Mouse (Mus musculus) ES-Bruce4 (cell line): Measurements from ENCODE around the gene Sspo. TPM values are rescaled to one million over a fixed set of nuclear protein-coding genes. Genes with fewer than 3 reads are reported as not detected.

Source experiments
- H3K27ac ChIP-seq: 2 replicates; pipeline ENCODE4 v1.5.1; 2012; ENCODE audit warnings: low read length, inconsistent platforms; ENCODE audit not compliant: insufficient read depth
- H3K27me3 ChIP-seq: 2 replicates; pipeline ENCODE4 v1.6.1; 2012; ENCODE audit warnings: mild to moderate bottlenecking, low read length, inconsistent platforms; ENCODE audit not compliant: control insufficient read depth, poor library complexity, insufficient read depth, severe bottlenecking
- H3K36me3 ChIP-seq: 2 replicates; pipeline ENCODE4 v1.6.1; 2012; ENCODE audit warnings: inconsistent platforms, mild to moderate bottlenecking, low read length, moderate library complexity; ENCODE audit not compliant: control insufficient read depth, poor library complexity, insufficient read depth, severe bottlenecking
- H3K4me1 ChIP-seq: one replicate; pipeline ENCODE4 v1.8.1; 2011; ENCODE audit warnings: low read length; ENCODE audit not compliant: control insufficient read depth, insufficient read depth
- H3K4me3 ChIP-seq: 2 replicates; pipeline ENCODE4 v1.5.1; 2011; ENCODE audit warnings: low read depth, mild to moderate bottlenecking, low read length
- H3K9ac ChIP-seq: 2 replicates; pipeline ENCODE4 v1.6.1; 2012; ENCODE audit warnings: low read depth, mild to moderate bottlenecking, inconsistent platforms; ENCODE audit not compliant: poor library complexity, severe bottlenecking
- H3K9me3 ChIP-seq: replicated peaks from 2 replicates; pipeline ENCODE4 v1.6.1; 2012; ENCODE audit warnings: mild to moderate bottlenecking, low read length, inconsistent platforms; ENCODE audit not compliant: control insufficient read depth, poor library complexity, insufficient read depth, severe bottlenecking
- CTCF ChIP-seq: IDR thresholded peaks from one replicate; pipeline ENCODE4 v1.8.1; 2011; ENCODE audit warnings: low read depth, low read length
- EP300 ChIP-seq: IDR thresholded peaks from 2 replicates; pipeline ENCODE4 v1.6.1; 2011; ENCODE audit warnings: low read depth, low read length; ENCODE audit not compliant: insufficient read depth
- POLR2A ChIP-seq: IDR thresholded peaks from one replicate; pipeline ENCODE4 v1.8.1; 2011; ENCODE audit warnings: low read length; ENCODE audit not compliant: insufficient read depth
- polyA plus RNA-seq: library from polyadenylated mRNA; stranded (reverse); fragments of >200 nt; gene quantifications from 2 replicates; pipeline ENCODE4 v1.2.4, GENCODE M21; 2011; ENCODE audit warnings: low read depth; ENCODE audit not compliant: missing spikeins, insufficient read depth, insufficient read length

Gene Sspo
- polyA plus RNA-seq, 1 experiment, result 0.19 TPM

DNA sequence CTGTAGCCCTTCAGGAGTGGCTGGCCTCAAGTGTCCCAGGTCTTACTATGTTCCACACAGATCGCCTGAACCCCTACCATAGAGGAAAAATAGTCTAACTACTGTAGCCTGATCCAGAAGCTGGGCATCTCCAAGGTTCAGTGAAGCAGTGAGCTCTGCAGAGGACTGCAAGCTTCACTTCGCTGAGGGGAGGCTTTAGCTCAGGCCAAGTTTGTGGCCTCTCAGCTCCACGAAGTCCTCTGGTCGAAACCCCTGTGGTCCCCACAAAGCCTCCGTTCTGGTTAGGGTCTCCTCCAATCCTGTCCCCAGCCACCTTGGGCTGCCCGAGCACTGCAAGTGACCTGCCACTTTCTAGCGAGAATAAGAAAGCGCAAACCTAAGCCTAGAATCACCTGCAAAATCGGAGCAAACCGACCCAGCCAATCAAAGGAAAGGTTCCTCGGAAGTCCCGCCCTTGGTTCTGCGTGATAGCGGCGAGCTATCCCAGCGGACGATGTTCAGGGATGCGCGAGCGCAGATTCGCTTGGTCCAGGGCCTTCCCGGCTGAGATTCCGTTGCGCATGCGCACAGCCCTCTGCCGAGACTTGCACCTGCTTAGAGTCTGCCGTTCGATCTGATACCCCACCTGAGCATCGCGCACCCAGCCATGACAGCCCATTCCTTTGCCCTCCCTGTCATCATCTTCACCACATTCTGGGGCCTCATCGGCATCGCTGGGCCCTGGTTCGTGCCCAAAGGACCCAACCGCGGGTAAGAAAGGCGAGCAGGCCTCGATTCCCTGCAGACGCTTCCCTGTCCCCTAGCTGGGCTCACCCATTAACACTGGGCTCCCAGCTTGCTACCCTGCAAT lies 89.3 kb downstream of the Sspo start, which contains the start of gene Atp6v0e2:
Atp6v0e2 (plus strand) TSS at position 511 of the 850 bp plus-strand sequence.
- Histone ChIP-seq H3K4me3 (peak within 1 kb of the TSS; percentile 71), H3K9me3 (no peaks in the 10 kb centered on the region), H3K36me3 (no peaks in the 10 kb centered on the region), H3K27me3 (no peaks in the 10 kb centered on the region), H3K4me1 (peaks cover 2% of the 10 kb centered on the region), H3K9ac (peak within 1 kb of the TSS; percentile 41), H3K27ac (no peak within 1 kb of the TSS)
- TF ChIP-seq POLR2A (no peak), EP300 (no peak), CTCF (no peak)

- Histone ChIP-seq H3K36me3 (no peaks in the 10 kb centered on the region), H3K27me3 (no peaks in the 10 kb centered on the region), H3K27ac (no peak overlapping the region), H3K4me1 (peaks cover 2% of the 10 kb centered on the region), H3K9me3 (no peaks in the 10 kb centered on the region), H3K4me3 (no peak overlapping the region), H3K9ac (no peak overlapping the region)
- TF ChIP-seq EP300 (no peak), POLR2A (no peak), CTCF (peak; percentile 35)
Measured at GRCm38 (mm10) chr6:48538841-48539737, 91.1 kb downstream of the Sspo start.

GRCm38 (mm10) chr6:48539860-48540259 lies 91.8 kb downstream of the Sspo start:
- Histone ChIP-seq H3K36me3 (no peaks in the 10 kb centered on the region), H3K9ac (no peak overlapping the region), H3K4me1 (peaks cover 2% of the 10 kb centered on the region), H3K9me3 (no peaks in the 10 kb centered on the region), H3K4me3 (no peak overlapping the region), H3K27ac (no peak overlapping the region), H3K27me3 (no peaks in the 10 kb centered on the region)
- TF ChIP-seq POLR2A (no peak), EP300 (no peak), CTCF (no peak)

GRCm38 (mm10) chr6:48540721-48541120 lies 92.7 kb downstream of the Sspo start:
- H3K9ac ChIP-seq, result no peak overlapping the region
- no peak overlapping the region for H3K27ac ChIP-seq
- no peaks in the 10 kb centered on the region for H3K27me3 ChIP-seq
- H3K4me3 ChIP-seq, result no peak overlapping the region
- H3K9me3 ChIP-seq, result no peaks in the 10 kb centered on the region
- no peaks in the 10 kb centered on the region for H3K36me3 ChIP-seq
- TF ChIP-seq POLR2A (no peak), CTCF (no peak), EP300 (no peak)
- H3K4me1 ChIP-seq, result peaks cover 2% of the 10 kb centered on the region

DNA sequence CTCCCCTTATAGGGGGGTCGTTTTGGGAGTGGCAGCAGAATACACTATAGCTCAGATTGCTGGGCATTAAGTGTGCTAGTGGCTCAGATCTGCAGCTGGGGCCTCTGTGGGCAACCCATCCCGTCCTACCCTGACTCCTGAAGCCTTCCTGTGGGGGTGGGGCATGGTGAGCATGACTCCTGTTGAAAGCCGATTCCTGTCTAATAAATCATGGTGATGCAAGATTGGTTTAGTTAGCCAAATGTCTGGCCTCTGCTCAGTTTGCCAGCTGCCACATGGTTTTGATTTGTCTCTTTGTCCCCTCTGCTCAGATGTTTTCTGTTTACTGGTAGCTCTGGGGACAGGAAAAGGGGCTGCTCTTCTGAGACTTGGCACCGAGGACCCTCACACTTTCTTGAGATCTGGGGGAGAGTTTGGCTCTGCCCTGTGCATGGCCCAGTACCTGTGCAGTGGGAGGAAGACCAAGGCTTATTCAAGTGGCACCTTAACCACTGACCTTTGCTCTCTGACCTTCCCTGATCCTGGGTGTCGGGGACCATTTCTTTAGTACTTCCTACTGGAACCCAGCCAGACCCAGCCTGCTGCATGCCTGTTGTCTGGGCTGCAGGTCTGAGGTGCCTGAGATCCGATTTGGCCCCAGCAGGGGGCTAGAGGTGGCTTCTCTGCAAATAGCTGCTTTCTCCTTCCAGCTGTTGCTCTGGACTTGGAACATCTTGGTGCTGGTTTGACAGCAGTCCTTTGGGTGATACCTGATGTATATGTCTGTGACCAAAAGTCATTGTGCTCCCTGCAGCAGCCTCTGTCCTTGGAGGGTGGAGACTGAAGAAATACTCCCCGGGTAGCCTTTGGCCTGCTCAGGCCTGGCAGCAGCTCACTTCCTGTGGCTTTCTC lies 93.8 kb downstream of the Sspo start:
- Histone ChIP-seq H3K4me3 (no peak overlapping the region), H3K27me3 (no peaks in the 10 kb centered on the region), H3K27ac (no peak overlapping the region), H3K36me3 (no peaks in the 10 kb centered on the region), H3K9ac (no peak overlapping the region), H3K9me3 (no peaks in the 10 kb centered on the region), H3K4me1 (peaks cover 5% of the 10 kb centered on the region)
- TF ChIP-seq POLR2A, result no peak
- no peak for TF ChIP-seq EP300
- TF ChIP-seq CTCF, result no peak
